Mouse (Mus musculus): ENCODE data around the gene Tmem214.
A peak's percentile ranks its signal among the peaks of the same experiment; 100 is the strongest.

The Tmem214 gene

DNA sequence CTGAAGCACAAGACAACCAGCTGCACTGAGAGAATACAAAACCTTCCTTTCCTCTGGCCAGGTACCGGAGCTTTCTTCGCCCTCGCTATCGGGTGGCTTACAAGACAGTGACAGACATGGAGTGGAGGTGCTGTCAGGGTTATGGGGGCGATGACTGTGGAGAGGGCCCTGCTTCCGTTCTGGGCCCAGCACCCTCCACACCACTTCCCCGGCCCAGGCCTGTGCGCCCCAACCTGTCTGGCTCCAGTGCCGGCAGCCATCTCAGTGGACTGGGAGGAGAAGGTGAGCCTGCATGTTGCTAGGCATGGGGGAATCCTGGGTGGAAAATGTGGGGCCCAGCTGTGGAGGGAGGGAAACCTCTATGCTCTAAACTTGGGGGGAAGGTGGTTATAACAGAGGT, 47.6 kb downstream of the Tmem214 start:
- DNase-seq (ENCODE audit: low read depth, low spot score), result no peak

GRCm38 (mm10) chr5:30915974-30916433, 48.2 kb downstream of the Tmem214 start:
- peak; percentile 67 for DNase-seq (ENCODE audit: low read depth, low spot score)

- no peak for DNase-seq (ENCODE audit: low read depth, low spot score)
Measured at GRCm38 (mm10) chr5:30916841-30917240, 49.0 kb downstream of the Tmem214 start.

- DNase-seq (ENCODE audit: low read depth, low spot score), result no peak
Measured at GRCm38 (mm10) chr5:30917348-30917747, 49.5 kb downstream of the Tmem214 start.

DNA sequence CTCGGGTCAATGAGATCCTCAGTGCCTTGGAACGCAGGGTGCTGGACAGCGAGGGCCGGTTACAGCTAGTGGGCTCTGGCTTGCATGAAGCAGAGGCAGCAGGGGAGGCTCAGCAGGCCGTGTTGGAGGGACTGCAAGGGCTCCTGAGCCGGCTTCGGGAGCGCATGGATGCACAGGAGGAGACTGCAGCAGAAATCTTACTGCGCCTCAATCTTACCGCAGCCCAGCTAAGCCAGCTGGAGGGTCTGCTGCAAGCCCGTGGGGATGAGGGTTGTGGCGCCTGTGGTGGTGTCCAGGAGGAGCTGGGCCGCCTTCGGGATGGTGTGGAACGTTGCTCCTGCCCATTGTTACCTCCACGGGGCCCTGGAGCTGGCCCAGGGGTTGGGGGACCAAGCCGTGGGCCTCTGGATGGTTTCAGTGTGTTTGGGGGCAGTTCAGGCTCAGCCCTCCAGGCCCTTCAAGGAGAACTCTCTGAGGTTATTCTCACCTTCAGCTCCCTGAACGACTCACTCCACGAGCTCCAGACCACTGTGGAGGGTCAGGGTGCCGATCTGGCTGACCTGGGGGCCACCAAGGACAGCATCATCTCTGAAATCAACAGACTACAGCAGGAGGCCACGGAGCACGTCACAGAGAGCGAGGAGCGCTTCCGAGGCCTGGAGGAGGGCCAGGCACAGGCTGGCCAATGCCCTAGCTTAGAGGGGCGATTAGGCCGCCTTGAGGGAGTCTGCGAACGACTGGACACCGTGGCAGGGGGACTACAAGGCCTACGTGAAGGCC, 50.3 kb downstream of the Tmem214 start:
- DNase-seq (ENCODE audit: low read depth, low spot score), result no peak

GRCm38 (mm10) chr5:30918691-30919090, 50.9 kb downstream of the Tmem214 start:
- no peak for DNase-seq (ENCODE audit: low read depth, low spot score)

- no peak for DNase-seq (ENCODE audit: low read depth, low spot score)
Measured at GRCm38 (mm10) chr5:30919831-30920614, 52.2 kb downstream of the Tmem214 start.

GRCm38 (mm10) chr5:30920621-30921020, 52.8 kb downstream of the Tmem214 start:
- DNase-seq (ENCODE audit: low read depth, low spot score), result no peak

DNA sequence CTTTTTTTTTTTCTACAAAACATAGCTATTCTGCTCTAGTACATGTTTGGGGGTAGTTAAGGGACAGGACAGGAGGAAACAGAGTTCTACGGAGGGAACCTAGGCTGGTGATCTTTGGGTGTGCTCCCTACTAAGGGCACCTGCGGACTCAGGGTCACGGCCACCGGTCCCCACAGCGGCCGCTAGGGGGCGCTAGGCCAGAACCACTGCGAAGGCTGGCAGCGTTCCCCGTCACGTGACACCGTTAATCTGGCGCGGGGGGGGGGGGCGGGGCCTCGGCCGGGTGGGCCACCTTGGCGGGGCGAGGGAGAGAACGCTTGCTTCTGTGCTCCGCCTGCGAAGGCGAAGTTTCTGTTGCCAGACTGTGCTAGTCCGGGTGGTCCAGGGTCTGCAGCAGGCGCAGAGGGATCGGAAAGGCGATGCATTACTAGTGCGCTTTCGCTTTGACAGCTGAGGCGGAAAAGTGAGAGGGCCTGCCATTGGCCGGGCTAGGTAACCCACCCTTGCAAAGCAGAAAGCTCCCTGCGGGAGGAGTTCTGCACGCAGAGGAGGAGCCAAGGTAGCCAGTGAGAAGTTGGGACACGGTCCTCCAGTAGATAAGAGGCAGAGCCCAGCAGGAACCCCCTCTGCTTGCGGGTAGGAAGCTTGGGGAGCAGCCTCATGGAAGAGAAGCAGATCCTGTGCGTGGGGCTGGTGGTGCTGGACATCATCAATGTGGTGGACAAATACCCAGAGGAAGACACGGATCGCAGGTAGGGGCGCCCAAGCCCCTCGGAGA, 53.6 kb downstream of the Tmem214 start, which contains the start of gene Khk:
Gene Khk, plus strand, starts transcription at position 176 of the 778 bp plus-strand sequence.
- DNase-seq (ENCODE audit: low read depth, low spot score), result peak; percentile 91

DNA sequence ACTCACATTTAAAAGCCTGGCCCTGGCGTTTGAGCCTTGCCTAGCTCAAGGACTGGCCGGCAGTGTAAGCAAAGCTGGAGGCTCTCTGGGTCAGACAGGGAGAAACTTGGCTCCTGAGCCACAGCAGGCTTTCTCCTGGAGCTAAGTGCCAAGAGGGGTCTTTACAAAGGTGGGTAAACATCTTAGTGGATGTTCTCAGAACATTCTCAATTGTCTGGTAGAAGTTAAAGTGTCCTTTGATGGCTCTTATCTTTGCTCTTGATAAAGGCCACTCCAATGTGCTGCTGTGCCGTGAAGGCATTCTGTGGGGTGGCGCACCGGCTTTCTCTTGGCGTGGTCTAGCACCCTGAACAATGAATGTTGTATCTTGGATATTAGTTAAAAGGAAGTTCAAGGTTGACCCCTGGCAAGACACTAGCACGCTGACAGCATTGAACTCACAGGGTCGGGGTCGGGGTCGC, 54.8 kb downstream of the Tmem214 start:
- no peak for DNase-seq (ENCODE audit: low read depth, low spot score)

GRCm38 (mm10) chr5:30923119-30923518, 55.3 kb downstream of the Tmem214 start:
- DNase-seq (ENCODE audit: low read depth, low spot score), result no peak

GRCm38 (mm10) chr5:30924614-30925013, 56.8 kb downstream of the Tmem214 start:
- no peak for DNase-seq (ENCODE audit: low read depth, low spot score)

GRCm38 (mm10) chr5:30925217-30925616, 57.4 kb downstream of the Tmem214 start:
- no peak for DNase-seq (ENCODE audit: low read depth, low spot score)

DNA sequence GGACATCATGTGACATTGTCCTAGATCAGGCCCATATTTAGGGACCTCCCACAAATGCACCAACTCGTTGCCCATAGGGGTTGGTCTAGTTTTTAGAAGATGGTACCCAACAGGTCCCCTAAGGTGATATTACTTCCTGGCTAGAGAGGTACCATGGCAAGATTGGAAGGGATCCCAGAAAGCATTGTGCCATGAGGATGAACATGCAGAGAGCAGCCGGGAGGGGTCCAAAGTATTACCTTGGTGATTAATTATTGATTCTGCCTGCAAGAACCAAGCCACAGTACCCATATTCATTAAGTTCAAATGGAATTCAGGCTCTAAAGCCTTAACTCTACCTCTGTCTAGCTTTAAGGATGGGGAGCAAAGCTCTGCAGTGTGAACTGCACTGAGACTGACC, 58.3 kb downstream of the Tmem214 start:
- DNase-seq (ENCODE audit: low read depth, low spot score), result no peak

- no peak for DNase-seq (ENCODE audit: low read depth, low spot score)
Measured at GRCm38 (mm10) chr5:30927945-30928529, 60.2 kb downstream of the Tmem214 start.
